Mouse (Mus musculus) activated CD4-positive, CD25-positive, alpha-beta regulatory T cell, adult 4 months (primary cell): ENCODE measurements around the gene Slc38a4. TPM values are rescaled to one million over a fixed set of nuclear protein-coding genes. Genes with fewer than 3 reads are reported as not detected.

Experiments
- ATAC-seq: one replicate; pipeline ENCODE4 v1.8.0; 2017
- polyA plus RNA-seq, 2 experiments: library from polyadenylated mRNA; unstranded; fragments of 100-300 nt; shearing (Covaris generic); gene quantifications; one replicate each; pipeline ENCODE4 v1.2.1; 2017

The Slc38a4 gene
- polyA plus RNA-seq: not detected

GRCm38 (mm10) chr15:97055794-97056193 is at the start of gene Slc38a4:
Slc38a4 (minus strand) TSS chr15:97055956.
- no peak for ATAC-seq

GRCm38 (mm10) chr15:97104889-97105391 is 49.2 kb upstream of the Slc38a4 start:
- ATAC-seq: no peak

GRCm38 (mm10) chr15:97104048-97104447 is 48.3 kb upstream of the Slc38a4 start:
- ATAC-seq: no peak

GRCm38 (mm10) chr15:97102811-97103210 is 47.1 kb upstream of the Slc38a4 start:
- no peak for ATAC-seq

- no peak for ATAC-seq
Measured at GRCm38 (mm10) chr15:97102181-97102580, 46.4 kb upstream of the Slc38a4 start.

GRCm38 (mm10) chr15:97099101-97099500 is 43.3 kb upstream of the Slc38a4 start:
- ATAC-seq: no peak

- no peak for ATAC-seq
Measured at GRCm38 (mm10) chr15:97097548-97097947, 41.8 kb upstream of the Slc38a4 start.

- no peak for ATAC-seq
Measured at GRCm38 (mm10) chr15:97089526-97089925, 33.8 kb upstream of the Slc38a4 start.

- ATAC-seq: no peak
Measured at GRCm38 (mm10) chr15:97085833-97086232, 30.1 kb upstream of the Slc38a4 start.

GRCm38 (mm10) chr15:97077665-97078064 is 21.9 kb upstream of the Slc38a4 start:
- ATAC-seq: no peak

- ATAC-seq: no peak
Measured at GRCm38 (mm10) chr15:97076092-97076491, 20.3 kb upstream of the Slc38a4 start.

- ATAC-seq: no peak
Measured at GRCm38 (mm10) chr15:97075240-97075639, 19.5 kb upstream of the Slc38a4 start.

- no peak for ATAC-seq
Measured at GRCm38 (mm10) chr15:97072859-97073826, 17.4 kb upstream of the Slc38a4 start.

GRCm38 (mm10) chr15:97067340-97068136 is 11.8 kb upstream of the Slc38a4 start:
- no peak for ATAC-seq

GRCm38 (mm10) chr15:97066937-97067336 is 11.2 kb upstream of the Slc38a4 start:
- ATAC-seq: no peak

GRCm38 (mm10) chr15:97063211-97063610 is 7.5 kb upstream of the Slc38a4 start:
- no peak for ATAC-seq

GRCm38 (mm10) chr15:97060973-97061372 is 5.2 kb upstream of the Slc38a4 start:
- ATAC-seq: no peak

- ATAC-seq: no peak
Measured at GRCm38 (mm10) chr15:97060571-97060970, 4.8 kb upstream of the Slc38a4 start.

- no peak for ATAC-seq
Measured at GRCm38 (mm10) chr15:97060102-97060501, 4.3 kb upstream of the Slc38a4 start.

- no peak for ATAC-seq
Measured at GRCm38 (mm10) chr15:97059071-97060041, 3.6 kb upstream of the Slc38a4 start.

GRCm38 (mm10) chr15:97054767-97055489 is 828 bp downstream of the Slc38a4 start:
- ATAC-seq: no peak
